Mouse (Mus musculus) liver, embryonic 16.5 days (tissue): ENCODE results near the gene Chd2. TPM values are rescaled to one million over a fixed set of nuclear protein-coding genes. Genes with fewer than 3 reads are reported as not detected.
"Not testable (repeated sequence)": the region's sequence is repeated elsewhere in the genome, so short reads cannot be mapped to it uniquely, and the experiment has no call there.

ENCODE experiments used
- ATAC-seq: fragments of 200-750 bp; cut with Nextera tagmentation; 2 replicates; pipeline ENCODE4 v1.8.0; 2017; ENCODE audit warnings: low read depth, mild to moderate bottlenecking, moderate number of reproducible peaks, moderate library complexity
- H3K27ac ChIP-seq: fragments of 300-500 bp; sonication (generic); 2 replicates; pipeline ENCODE4 v1.5.1; 2014; ENCODE audit warnings: mild to moderate bottlenecking, low read length
- H3K27me3 ChIP-seq: fragments of 300-500 bp; sonication (generic); 2 replicates; pipeline ENCODE4 v1.6.1; 2014; ENCODE audit warnings: low read depth, low read length, mixed read lengths; ENCODE audit not compliant: control insufficient read depth, insufficient read depth
- H3K36me3 ChIP-seq: fragments of 300-500 bp; sonication (generic); 2 replicates; pipeline ENCODE4 v1.6.1; 2014; ENCODE audit warnings: mild to moderate bottlenecking; ENCODE audit not compliant: control insufficient read depth, insufficient read depth
- H3K4me1 ChIP-seq: fragments of 300-500 bp; sonication (generic); 2 replicates; pipeline ENCODE4 v1.6.1; 2014; ENCODE audit warnings: low read depth, low read length, mixed read lengths; ENCODE audit not compliant: control insufficient read depth
- H3K4me2 ChIP-seq: fragments of 300-500 bp; sonication (generic); 2 replicates; pipeline ENCODE4 v1.6.1; 2014; ENCODE audit warnings: low read depth, low read length, mixed read lengths
- H3K4me3 ChIP-seq: fragments of 300-500 bp; sonication (generic); 2 replicates; pipeline ENCODE4 v1.5.1; 2014; ENCODE audit warnings: low read depth, mild to moderate bottlenecking, low read length
- H3K9ac ChIP-seq: fragments of 300-500 bp; sonication (generic); 2 replicates; pipeline ENCODE4 v1.6.1; 2014; ENCODE audit warnings: low read depth, low read length
- H3K9me3 ChIP-seq: fragments of 300-500 bp; sonication (generic); replicated peaks from 2 replicates; pipeline ENCODE4 v1.6.1; 2016; ENCODE audit warnings: low read length; ENCODE audit not compliant: control insufficient read depth
- WGBS: fragments of 180-500 bp; shearing (Covaris S2); extraction: QIAGEN DNeasy Blood & Tissue Kit; methylation state at CpG from one replicate; pipeline ENCODE4 v1.1.7; 2014; ENCODE audit not compliant: insufficient replicate concordance; 5-methylcytosine and 5-hydroxymethylcytosine counted together
- polyA plus RNA-seq: library from polyadenylated mRNA; unstranded; fragments of >200 nt; fragmentation: Nextera tagmentation; extraction: Ambion mirVana; gene quantifications from 2 replicates; pipeline ENCODE4 v1.2.1, GENCODE M21; 2015

The Chd2 gene
- polyA plus RNA-seq, 1 experiment from 2014 or later = 24.7 TPM

DNA sequence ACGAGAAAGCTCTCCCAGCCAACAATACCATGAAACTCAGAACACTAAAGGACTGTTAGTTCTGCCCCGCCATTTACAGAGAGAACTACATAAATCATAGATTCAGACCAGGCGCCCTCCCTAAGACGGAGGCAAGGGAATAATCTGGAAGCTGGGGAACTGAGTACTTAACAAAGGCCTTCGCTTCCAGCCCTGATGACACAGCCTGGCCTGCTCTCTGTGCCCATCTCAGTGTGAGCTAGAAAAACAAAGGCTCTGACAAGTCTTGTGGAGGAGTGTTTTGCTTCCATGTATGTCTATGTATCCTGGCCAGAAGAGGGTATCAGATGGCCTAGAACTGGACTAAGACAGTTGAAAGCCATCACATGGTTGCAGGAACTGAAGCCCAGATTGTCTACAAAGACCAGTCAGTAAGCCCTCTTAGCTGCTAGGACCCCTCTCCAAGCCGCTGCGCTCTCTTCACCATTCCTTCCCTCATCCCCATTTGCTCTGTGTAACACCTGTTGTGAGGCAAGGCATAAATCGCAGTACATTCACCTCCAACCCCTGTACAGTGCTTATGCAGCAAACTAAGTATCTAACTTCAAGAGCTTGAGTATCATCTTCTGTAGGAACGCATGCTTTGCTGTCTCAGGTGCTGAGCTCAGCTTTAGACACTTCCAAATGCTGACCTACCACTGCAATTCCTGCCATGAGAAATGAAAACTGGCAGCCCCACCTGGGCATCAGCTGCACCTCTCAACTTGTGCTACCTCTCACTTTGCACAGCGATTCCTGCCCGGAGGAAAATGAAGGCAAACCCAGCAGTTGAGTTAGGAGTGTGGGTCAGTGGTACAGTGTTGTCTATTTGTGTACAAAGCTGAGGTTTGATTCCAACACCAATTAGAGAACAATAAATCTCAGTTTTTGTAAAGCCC lies 20.1 kb downstream of the Chd2 start:
- no peak overlapping the region for H3K4me2 ChIP-seq
- peaks cover 42% of the 10 kb centered on the region for H3K4me1 ChIP-seq
- H3K9me3 ChIP-seq = no peaks in the 10 kb centered on the region
- H3K36me3 ChIP-seq = peaks cover 49% of the 10 kb centered on the region
- H3K9ac ChIP-seq = no peak overlapping the region
- 90% methylated on average over 11 of the region's 11 CpGs for WGBS
- H3K4me3 ChIP-seq = no peak overlapping the region
- H3K27ac ChIP-seq = no peak overlapping the region
- no peak for ATAC-seq
- no peaks in the 10 kb centered on the region for H3K27me3 ChIP-seq

DNA sequence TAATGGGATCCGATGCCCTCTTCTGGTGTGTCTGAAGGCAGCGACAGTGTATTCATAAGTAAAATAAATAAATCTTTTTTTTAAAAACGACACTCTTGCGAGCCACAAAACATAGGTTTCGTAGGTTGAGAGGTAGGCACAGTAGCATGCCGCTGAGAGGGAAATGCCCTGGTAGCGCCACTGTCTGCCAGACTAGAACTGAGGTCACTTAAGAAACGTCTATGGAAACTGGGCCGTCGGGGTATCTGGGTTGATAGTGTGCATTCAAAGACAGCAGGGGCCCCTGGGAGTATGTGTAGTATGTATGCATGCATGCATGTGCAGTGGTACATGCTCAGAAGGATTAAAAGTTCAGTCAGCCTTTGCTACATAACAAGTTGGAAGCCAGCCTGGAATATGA lies 21.4 kb downstream of the Chd2 start:
- H3K36me3 ChIP-seq = peaks cover 60% of the 10 kb centered on the region
- WGBS = 88% methylated on average over 10 of the region's 10 CpGs
- H3K9ac ChIP-seq = no peak overlapping the region
- no peak overlapping the region for H3K27ac ChIP-seq
- no peaks in the 10 kb centered on the region for H3K27me3 ChIP-seq
- H3K4me2 ChIP-seq = no peak overlapping the region
- peaks cover 44% of the 10 kb centered on the region for H3K4me1 ChIP-seq
- ATAC-seq = no peak
- no peaks in the 10 kb centered on the region for H3K9me3 ChIP-seq
- H3K4me3 ChIP-seq = no peak overlapping the region

DNA sequence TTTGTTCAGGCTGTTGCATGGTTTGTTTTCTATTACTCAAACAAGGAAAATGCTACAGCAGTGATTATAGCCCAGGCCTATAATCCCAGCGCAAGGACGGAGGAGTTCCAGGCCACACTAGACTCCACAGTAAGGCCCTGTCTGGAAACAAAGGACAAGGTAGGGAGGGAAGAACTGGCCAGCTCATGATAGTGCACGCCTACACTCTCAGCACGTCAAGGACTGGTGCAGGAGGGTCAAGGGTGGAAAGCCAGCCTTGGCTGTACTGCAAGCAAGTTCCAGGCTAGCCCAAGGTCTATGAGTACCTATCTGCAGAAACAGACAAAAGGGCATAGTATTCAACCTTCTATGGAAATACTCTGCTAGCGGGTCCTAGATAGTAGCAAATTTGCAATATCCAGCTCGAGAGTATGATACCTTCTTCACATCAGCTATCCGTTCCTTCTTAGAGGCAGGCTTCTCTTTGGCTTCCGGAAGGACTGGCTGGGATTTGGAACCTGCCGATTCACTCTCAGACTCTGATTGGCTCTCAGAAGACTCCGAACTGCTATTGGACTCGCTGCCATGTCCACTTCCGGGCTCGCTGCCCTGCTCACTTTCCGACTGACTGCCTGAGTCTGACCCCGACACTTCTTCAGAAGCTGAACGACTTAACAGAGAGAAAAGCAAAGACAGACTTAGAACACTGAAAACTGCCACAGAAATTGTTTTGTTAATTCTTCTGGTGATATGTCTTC lies 22.4 kb downstream of the Chd2 start:
- no peak for ATAC-seq
- Histone ChIP-seq H3K4me3 (no peak overlapping the region), H3K27ac (peak overlapping the region; percentile 35; the same call in 1 of the 2 replicates), H3K36me3 (peaks cover 67% of the 10 kb centered on the region), H3K9me3 (no peaks in the 10 kb centered on the region), H3K4me2 (no peak overlapping the region), H3K4me1 (peaks cover 36% of the 10 kb centered on the region), H3K27me3 (no peaks in the 10 kb centered on the region), H3K9ac (no peak overlapping the region)
- WGBS = 87% methylated on average over 16 of the region's 16 CpGs

DNA sequence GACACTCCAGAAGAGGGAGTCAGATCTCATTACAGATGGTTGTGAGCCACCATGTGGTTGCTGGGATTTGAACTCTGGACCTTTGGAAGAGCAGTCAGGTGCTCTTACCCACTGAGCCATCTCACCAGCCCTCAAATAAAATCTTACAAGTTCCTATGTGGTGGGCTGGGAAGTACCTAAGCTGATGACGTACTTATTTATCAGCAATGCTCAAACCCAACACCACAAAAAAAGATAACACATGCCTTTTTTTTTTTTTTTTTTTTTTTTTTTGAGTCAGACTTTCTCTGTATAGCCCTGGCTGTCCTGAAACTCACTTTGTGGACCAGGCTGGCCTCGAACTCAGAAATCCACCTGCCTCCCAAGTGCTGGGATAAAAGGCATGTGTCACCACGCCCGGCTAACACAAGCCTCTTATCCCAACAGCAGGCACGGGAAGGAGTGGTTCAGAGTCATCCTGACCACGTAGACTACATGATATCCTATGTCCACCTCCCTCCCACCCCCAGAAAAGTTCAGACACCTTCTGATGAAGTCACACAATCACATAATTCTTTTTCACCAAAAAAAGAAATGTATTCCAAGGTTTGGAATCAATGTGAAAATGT lies 23.2 kb downstream of the Chd2 start:
- whole genome bisulfite sequencing = 28% methylated on average over 6 of the region's 6 CpGs
- not testable (repeated sequence) for H3K4me2 ChIP-seq, H3K27me3 ChIP-seq, H3K9me3 ChIP-seq, H3K9ac ChIP-seq, H3K4me3 ChIP-seq
- peak overlapping the region; percentile 58; the same call in 1 of the 2 replicates for H3K27ac ChIP-seq
- peak; percentile 6; the same call in 1 of the 2 replicates for ATAC-seq
- H3K4me1 ChIP-seq = peaks cover 33% of the 10 kb centered on the region
- H3K36me3 ChIP-seq = peaks cover 69% of the 10 kb centered on the region

DNA sequence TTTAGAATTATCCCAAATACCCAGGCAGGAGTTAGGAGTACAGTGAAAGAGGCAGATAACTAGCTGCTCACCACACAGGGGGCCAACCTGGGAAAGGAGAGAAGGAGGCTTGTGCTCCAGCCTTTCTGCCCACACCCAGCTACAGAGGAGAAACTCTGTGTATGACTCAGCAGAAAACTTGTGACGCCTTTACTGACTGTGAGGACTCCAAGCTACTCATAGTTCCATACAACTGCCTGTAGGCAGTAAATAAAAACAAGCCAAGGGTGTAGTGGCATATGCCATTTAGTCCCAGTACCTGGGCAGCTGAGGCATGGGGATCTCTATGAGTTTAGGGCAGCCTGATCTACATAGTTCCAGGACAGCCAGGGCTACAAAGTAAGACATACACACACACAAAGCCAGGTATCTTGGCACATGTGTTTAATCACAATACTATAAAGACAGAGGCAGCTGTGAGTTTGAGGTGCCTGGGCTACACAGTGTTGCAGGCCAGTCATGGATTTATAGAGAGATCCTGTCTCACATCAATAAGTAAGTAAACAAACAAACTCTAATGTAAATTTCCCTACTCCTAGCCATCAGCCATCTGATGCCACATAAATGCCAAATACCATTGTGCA lies 24.1 kb downstream of the Chd2 start:
- Histone ChIP-seq H3K9me3 (no peaks in the 10 kb centered on the region), H3K27ac (peak overlapping the region; percentile 97), H3K4me3 (peak overlapping the region; percentile 29), H3K9ac (peak overlapping the region; percentile 53), H3K4me1 (peaks cover 33% of the 10 kb centered on the region), H3K4me2 (peak overlapping the region; percentile 47), H3K27me3 (no peaks in the 10 kb centered on the region), H3K36me3 (peaks cover 71% of the 10 kb centered on the region)
- peak; percentile 98 for ATAC-seq
- 8% methylated on average over 1 of the region's 1 CpGs for whole genome bisulfite sequencing

DNA sequence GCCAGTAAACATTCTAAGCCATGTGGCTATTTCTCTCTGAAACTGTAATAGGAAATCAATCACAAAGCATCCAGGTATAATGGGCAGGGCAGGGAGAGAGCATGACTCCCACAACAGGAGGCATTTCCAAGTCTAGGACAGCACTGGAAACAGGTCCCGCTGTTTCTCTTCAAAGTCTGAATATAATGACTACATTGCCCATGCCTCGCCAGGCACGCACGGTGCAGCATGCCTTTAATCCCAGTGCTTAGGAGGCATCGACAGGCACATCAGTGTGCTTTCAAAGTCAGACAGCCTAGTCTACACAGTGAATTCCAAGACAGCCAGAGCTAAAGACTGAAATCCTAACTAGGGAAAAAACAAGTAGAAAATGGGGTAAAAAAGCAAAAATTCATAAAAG lies 24.8 kb downstream of the Chd2 start:
- WGBS = 87% methylated on average over 5 of the region's 5 CpGs
- Histone ChIP-seq H3K27ac (peak overlapping the region; percentile 35), H3K4me1 (peaks cover 33% of the 10 kb centered on the region), H3K4me2 (peak overlapping the region; percentile 30; the same call in 1 of the 2 replicates), H3K36me3 (peaks cover 70% of the 10 kb centered on the region), H3K27me3 (no peaks in the 10 kb centered on the region), H3K4me3 (no peak overlapping the region), H3K9ac (no peak overlapping the region), H3K9me3 (no peaks in the 10 kb centered on the region)
- no peak for ATAC-seq

DNA sequence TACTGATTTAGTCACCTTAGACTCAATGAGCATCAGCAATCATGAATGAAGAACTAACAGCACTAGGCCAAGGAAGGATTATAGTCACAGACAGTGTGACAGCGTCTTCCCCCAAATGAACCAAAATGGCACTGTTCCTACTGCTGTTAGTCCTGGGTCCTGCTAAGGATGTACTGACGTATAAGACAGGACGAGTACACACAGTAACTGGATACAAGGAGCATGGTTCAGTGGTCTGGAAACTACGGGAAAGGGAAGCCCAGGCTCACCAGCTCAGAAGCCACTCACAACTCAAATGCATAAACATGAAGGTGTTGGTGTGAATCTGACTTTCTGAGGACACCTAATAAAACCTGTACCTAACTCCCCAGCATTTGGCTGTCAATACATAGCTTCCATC lies 27.1 kb downstream of the Chd2 start:
- Histone ChIP-seq H3K9ac (no peak overlapping the region), H3K9me3 (no peaks in the 10 kb centered on the region), H3K36me3 (peaks cover 74% of the 10 kb centered on the region), H3K27ac (no peak overlapping the region), H3K4me3 (no peak overlapping the region), H3K4me2 (no peak overlapping the region), H3K27me3 (no peaks in the 10 kb centered on the region), H3K4me1 (peaks cover 26% of the 10 kb centered on the region)
- 88% methylated on average over 4 of the region's 4 CpGs for WGBS
- ATAC-seq = no peak

DNA sequence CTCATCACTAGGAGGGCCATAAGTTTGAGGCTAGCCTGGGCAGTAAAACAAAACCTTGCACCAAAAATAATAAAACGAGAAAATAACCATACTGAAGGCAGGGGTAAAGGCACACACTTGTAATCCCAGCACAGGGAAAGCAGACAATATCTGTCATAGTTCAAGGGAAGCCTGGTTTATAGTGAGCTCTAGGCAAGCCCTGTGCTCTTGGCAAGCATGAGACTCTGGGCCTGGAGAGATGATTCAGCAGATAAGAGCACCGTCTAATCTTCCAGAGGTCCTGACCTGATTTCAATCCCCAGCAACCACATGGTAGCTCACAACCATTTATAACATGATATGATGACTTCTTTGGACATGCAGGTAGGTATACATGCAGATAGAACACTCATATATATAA lies 29.2 kb downstream of the Chd2 start:
- WGBS = 55% methylated on average over 2 of the region's 2 CpGs
- H3K4me1 ChIP-seq = peaks cover 9% of the 10 kb centered on the region
- H3K9me3 ChIP-seq = no peaks in the 10 kb centered on the region
- H3K4me2 ChIP-seq = no peak overlapping the region
- no peak overlapping the region for H3K27ac ChIP-seq
- H3K36me3 ChIP-seq = peaks cover 73% of the 10 kb centered on the region
- no peak overlapping the region for H3K9ac ChIP-seq
- H3K4me3 ChIP-seq = no peak overlapping the region
- no peak for ATAC-seq
- H3K27me3 ChIP-seq = no peaks in the 10 kb centered on the region
